Mouse (Mus musculus) right cerebral cortex, postnatal 4 days (tissue): ENCODE measurements at regions not wholly inside any gene's neighbourhood (a gene's known extent, or its start where the extent isn't known, plus 50 kb on each side); places are given as distances from the start of the nearest gene placed in this dataset.

Experiments
- DNase-seq: peaks from one replicate; pipeline ENCODE4 v3.0.0-alpha.2; 2022

DNA sequence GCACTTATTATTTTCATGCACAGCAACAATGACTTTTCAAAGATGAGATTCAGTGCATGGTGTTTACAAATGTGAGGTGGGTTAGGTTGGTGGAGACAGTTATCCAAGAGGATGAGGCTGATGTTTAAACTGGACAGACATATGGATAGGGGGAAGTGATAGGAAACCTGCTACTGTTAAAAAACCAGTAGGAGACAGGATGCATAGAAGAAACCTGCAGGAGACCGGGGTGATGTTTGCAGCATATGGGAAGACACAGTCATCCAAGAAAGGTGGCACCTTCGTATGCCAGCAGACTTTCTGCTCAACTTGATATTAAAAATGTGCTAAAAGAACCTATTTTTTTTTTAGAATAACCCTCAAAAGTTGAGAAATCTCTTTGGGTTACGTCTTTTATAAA is 809.9 kb upstream of the Gm5150 start:
- DNase-seq, result no peak

DNA sequence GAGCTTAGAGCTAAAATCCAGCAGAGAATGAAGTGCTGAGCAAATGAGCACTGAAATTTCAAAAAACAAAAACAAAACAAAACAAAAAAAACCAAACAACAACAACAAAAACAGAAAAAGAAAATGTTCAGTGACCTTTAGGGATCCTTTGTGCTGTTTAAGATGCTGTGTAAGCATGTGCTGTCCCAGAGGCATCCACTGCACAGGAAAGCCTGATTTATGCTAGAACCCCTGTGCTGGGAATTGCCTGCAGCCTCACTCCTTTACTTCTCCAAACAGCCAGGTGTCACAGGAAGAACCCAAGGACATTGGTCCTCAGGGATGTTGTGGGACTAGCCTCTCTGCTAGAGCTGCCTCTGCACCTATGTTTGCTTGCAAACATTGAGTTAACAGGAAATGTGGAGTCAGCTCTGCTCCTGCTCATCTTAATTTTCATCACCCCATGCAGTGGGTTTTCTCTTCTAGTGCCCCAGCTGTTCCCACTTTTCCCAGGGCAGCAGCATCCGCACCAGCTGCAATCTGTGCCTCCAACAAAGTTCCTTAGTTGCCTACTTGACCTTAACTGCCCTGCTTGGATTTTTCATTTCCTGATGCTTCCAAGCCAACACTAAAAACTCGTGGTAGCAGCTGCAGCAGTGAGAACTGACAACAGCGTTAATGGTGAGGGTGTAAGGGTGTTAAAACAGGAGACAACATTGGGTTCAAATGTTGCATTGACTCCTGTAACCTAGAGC is 804.8 kb upstream of the Gm5150 start:
- DNase-seq, result no peak

GRCm38 (mm10) chr3:16803603-16804002 is 797.4 kb upstream of the Gm5150 start:
- DNase-seq, result no peak
